In genomic region chr13:5436191-5436590, GRCm38 (mm10) we compare ENCODE assay signal across 25 mouse cellular contexts.
A peak's percentile ranks its signal among the peaks of the same experiment; 100 is the strongest.
DNase-seq lines count a peak whose midpoint lies in the region; TF ChIP-seq lines count a peak whose summit lies in the region.
"Had no signal": no experiment of that assay in that cellular context is flagged by ENCODE, and none has a peak within 500 bp of the region (broad histone marks: within the 10 kb centered on the region; RNA-seq: fewer than 3 reads in every experiment).

No protein-coding gene starts in this region.

- peak; percentile 34 to 50 for DNase-seq in heart, adult 18-20 months
- DNase-seq in heart, postnatal 14 days, result no peak
- peak; percentile 13 to 22 for DNase-seq in heart, postnatal 10 days
- no peak for DNase-seq in heart, postnatal 36 days
- no peak for DNase-seq in lung, adult 2 months
- no peak for DNase-seq in urinary bladder, postnatal 25 days (ENCODE audit: low spot score)
- DNase-seq: adrenal gland, postnatal 10 days; cerebellum, adult 11-12 months; cerebellum, postnatal 10 days; kidney, adult 9 months; kidney, postnatal 10 days; layer of hippocampus, postnatal 36 days; left cerebral cortex, postnatal 4 days; liver, embryonic 13.5 days; lung, adult 18-20 months; lung, postnatal 10 days; right cerebral cortex, postnatal 25 days; thymus, adult 2 months; thymus, postnatal 36 days had no signal

- 49% methylated on average over 2 of the region's 2 CpGs for WGBS in lung, adult 2 months

- TF ChIP-seq CTCF in lung, adult 2 months (IDR thresholded peaks at IDR 0.05; ENCODE audit: insufficient read depth, low read length), result no peak

- peaks cover 2% of the 10 kb centered on the region for H3K4me1 ChIP-seq in brown adipose tissue, adult 24 weeks (ENCODE audit: control insufficient read depth, insufficient read depth, insufficient read length, low read length)
- no peaks in the 10 kb centered on the region for H3K4me1 ChIP-seq in lung, adult 2 months (ENCODE audit: control insufficient read depth, insufficient read depth, low read length)
- H3K4me1 ChIP-seq: forebrain, embryonic 10.5 days; forebrain, embryonic 15.5 days; liver, embryonic 13.5 days; midbrain, embryonic 15.5 days had no signal

- H3K27ac ChIP-seq in brown adipose tissue, adult 24 weeks (replicated peaks; ENCODE audit: low read depth, low read length), result peak overlapping the region; percentile 76
- H3K27ac ChIP-seq: forebrain, embryonic 10.5 days; forebrain, embryonic 15.5 days; hindbrain, embryonic 14.5 days; liver, embryonic 13.5 days; macrophage; midbrain, embryonic 15.5 days had no signal

- H3K4me3 ChIP-seq in brown adipose tissue, adult 24 weeks (ENCODE audit: insufficient read depth, low read depth, low read length), result no peak overlapping the region
- H3K4me3 ChIP-seq in lung, adult 2 months (replicated peaks; ENCODE audit: extremely low read depth, low read depth, low read length), result no peak overlapping the region
- H3K4me3 ChIP-seq: forebrain, embryonic 10.5 days; forebrain, embryonic 15.5 days; liver, embryonic 13.5 days; midbrain, embryonic 15.5 days had no signal

- no peak for TF ChIP-seq POLR2A in lung, adult 2 months (IDR thresholded peaks at IDR 0.05; ENCODE audit: borderline replicate concordance, extremely low read depth, low read depth, low read length)

- intact Hi-C loops in heart, postnatal 14 days (cut with DNase I), result loop anchor here (5.0 to 10.0 kb wide), 4 partner anchors 169 to 771 kb away; partner anchors contain the start of gene Klf6
- intact Hi-C loops in heart, postnatal 10 days (cut with DNase I), result loop anchor here (2.0 kb wide), 1 partner anchor 665 kb away; no protein-coding TSS in a partner anchor
- intact Hi-C loops in heart, postnatal 36 days (cut with DNase I), result loop anchor here (2.0 to 10.0 kb wide), 6 partner anchors 156 to 1036 kb away; no protein-coding TSS in a partner anchor

Comparison
In these comparisons a context has a peak if more than half of its experiments do, and no peak if none do; other contexts are left out.
1. DNase-seq: peak in heart, adult 18-20 months (2 of 2) and heart, postnatal 10 days (2 of 2); none in heart, postnatal 14 days (0 of 2), heart, postnatal 36 days (0 of 2), lung, adult 2 months (single experiment) and urinary bladder, postnatal 25 days (single experiment).